In the genomic region with DNA sequence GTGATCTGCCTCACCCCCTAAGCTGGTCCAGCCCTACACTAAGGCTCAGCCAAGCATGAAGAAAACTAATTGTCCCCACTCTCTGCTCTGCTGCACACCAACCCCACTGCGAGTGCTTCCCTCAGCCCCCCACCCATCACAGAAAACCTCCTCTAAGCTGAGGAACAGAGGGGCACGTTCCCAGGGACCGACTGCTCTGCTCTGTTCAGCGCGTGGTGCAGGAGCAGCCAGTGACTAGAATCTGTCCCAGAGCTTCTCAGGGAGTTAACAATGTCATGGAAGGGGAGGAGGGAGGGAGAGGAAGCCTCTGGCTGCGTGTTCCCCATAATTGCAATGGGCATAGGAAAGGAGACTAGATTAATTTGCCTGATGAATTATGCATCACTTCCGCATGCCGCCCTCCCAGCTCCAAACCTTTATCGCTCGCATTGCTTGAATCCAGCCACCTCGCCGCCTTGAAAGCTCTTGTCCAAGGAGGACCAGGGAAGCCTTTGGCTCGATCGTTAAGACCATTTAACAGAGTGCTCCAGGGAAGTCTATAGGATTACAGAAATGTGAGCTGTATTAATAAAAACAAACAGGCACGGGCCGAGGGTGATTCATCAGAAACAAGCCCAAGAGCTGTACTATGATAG, we compare ENCODE assay signal across 8 mouse cellular contexts.
DNase-seq lines count a peak whose midpoint lies in the region; ATAC-seq and TF ChIP-seq lines count a peak whose summit lies in the region.

No protein-coding gene starts in this region.

- intact Hi-C loops in heart, postnatal 25 days (cut with DNase I), result no loop called here
- intact Hi-C loops in left cerebral cortex, postnatal 4 days (cut with DNase I), result no loop called here

- no peak for DNase-seq in heart, postnatal 25 days (ENCODE audit: low spot score)
- DNase-seq in brain, embryonic 14.5 days (ENCODE audit: low read depth), result peak; percentile 92
- DNase-seq in left cerebral cortex, postnatal 4 days, result peak; percentile 17
- no peak for DNase-seq in cerebellum, adult 9-11 months
- DNase-seq in thymus, postnatal 4 days, result no peak

- 0 out of 2 replicates have a peak, but pooled peaks have one; percentile 31 for ATAC-seq in heart, embryonic 11.5 days (replicated peaks; ENCODE audit: insufficient number of reproducible peaks, low FRiP score, low TSS enrichment)
- peak; percentile 93 for ATAC-seq in forebrain, embryonic 16.5 days
- ATAC-seq in neural tube, embryonic 12.5 days (ENCODE audit: low FRiP score, low read depth), result peak; percentile 89

- peak overlapping the region; percentile 67 for H3K4me2 ChIP-seq in heart, embryonic 11.5 days
- peak overlapping the region; percentile 62 for H3K4me2 ChIP-seq in forebrain, embryonic 16.5 days (ENCODE audit: low read length)
- H3K4me2 ChIP-seq in neural tube, embryonic 12.5 days (replicated peaks), result peak overlapping the region; percentile 67

- H3K9ac ChIP-seq in heart, embryonic 11.5 days (ENCODE audit: low read depth, low read length), result peak overlapping the region; percentile 1
- peak overlapping the region; percentile 37 for H3K9ac ChIP-seq in forebrain, embryonic 16.5 days (replicated peaks; ENCODE audit: low read depth, low read length)
- H3K9ac ChIP-seq in neural tube, embryonic 12.5 days, result peak overlapping the region; percentile 8; the same call in 1 of the 2 replicates

- H3K27ac ChIP-seq in heart, embryonic 11.5 days (ENCODE audit: low read depth, low read length), result no peak overlapping the region
- H3K27ac ChIP-seq in forebrain, embryonic 16.5 days (ENCODE audit: low read length), result no peak overlapping the region
- H3K27ac ChIP-seq in neural tube, embryonic 12.5 days, result peak overlapping the region; percentile 42; the same call in 1 of the 2 replicates

- H3K27me3 ChIP-seq in heart, embryonic 11.5 days (ENCODE audit: control insufficient read depth, insufficient read depth, low read length), result no peaks in the 10 kb centered on the region
- no peaks in the 10 kb centered on the region for H3K27me3 ChIP-seq in forebrain, embryonic 16.5 days (replicated peaks; ENCODE audit: control insufficient read depth, insufficient read depth, low read length)
- no peaks in the 10 kb centered on the region for H3K27me3 ChIP-seq in neural tube, embryonic 12.5 days (replicated peaks)

- 3% methylated on average over 16 of the region's 16 CpGs for WGBS in heart, embryonic 11.5 days (ENCODE audit: insufficient replicate concordance)
- 2% methylated on average over 16 of the region's 16 CpGs for WGBS in forebrain, embryonic 16.5 days
- 2% methylated on average over 16 of the region's 16 CpGs for WGBS in neural tube, embryonic 12.5 days

- no peaks in the 10 kb centered on the region for H3K4me1 ChIP-seq in heart, embryonic 11.5 days (ENCODE audit: control insufficient read depth, insufficient read depth, low read length)
- peaks cover 22% of the 10 kb centered on the region for H3K4me1 ChIP-seq in forebrain, embryonic 16.5 days (replicated peaks; ENCODE audit: control insufficient read depth, insufficient read depth, low read length)
- H3K4me1 ChIP-seq in neural tube, embryonic 12.5 days, result peaks cover 33% of the 10 kb centered on the region

- no peak for TF ChIP-seq POLR2A in brain, embryonic 14.5 days (IDR thresholded peaks at IDR 0.05; ENCODE audit: borderline replicate concordance, extremely low read depth, insufficient read depth, insufficient read length, poor library complexity, severe bottlenecking)

- no peak for TF ChIP-seq CTCF in brain, embryonic 14.5 days (IDR thresholded peaks at IDR 0.05; ENCODE audit: borderline replicate concordance, extremely low read depth, insufficient read depth, insufficient read length)

- no peaks in the 10 kb centered on the region for H3K9me3 ChIP-seq in heart, embryonic 11.5 days (replicated peaks; ENCODE audit: control insufficient read depth, low read length)
- no peaks in the 10 kb centered on the region for H3K9me3 ChIP-seq in forebrain, embryonic 16.5 days (ENCODE audit: control insufficient read depth, low read length)
- no peaks in the 10 kb centered on the region for H3K9me3 ChIP-seq in neural tube, embryonic 12.5 days

- no peaks in the 10 kb centered on the region for H3K36me3 ChIP-seq in heart, embryonic 11.5 days (ENCODE audit: control insufficient read depth, insufficient read depth, low read length)
- no peaks in the 10 kb centered on the region for H3K36me3 ChIP-seq in forebrain, embryonic 16.5 days (ENCODE audit: control insufficient read depth, insufficient read depth)
- H3K36me3 ChIP-seq in neural tube, embryonic 12.5 days, result no peaks in the 10 kb centered on the region

- peak overlapping the region; percentile 41 for H3K4me3 ChIP-seq in heart, embryonic 11.5 days (ENCODE audit: low read depth, low read length)
- H3K4me3 ChIP-seq in forebrain, embryonic 16.5 days (replicated peaks; ENCODE audit: low read length), result peak overlapping the region; percentile 40
- peak overlapping the region; percentile 15 for H3K4me3 ChIP-seq in neural tube, embryonic 12.5 days

Comparison
In these comparisons a context has a peak if more than half of its experiments do, and no peak if none do; other contexts are left out.
1. ATAC-seq: peak in every context shown above with its lines; median percentile 93 in forebrain, embryonic 16.5 days; 89 in neural tube, embryonic 12.5 days; 31 in heart, embryonic 11.5 days.
2. DNase-seq: peak in brain, embryonic 14.5 days (single experiment) and left cerebral cortex, postnatal 4 days (single experiment); none in heart, postnatal 25 days (single experiment), cerebellum, adult 9-11 months (single experiment) and thymus, postnatal 4 days (single experiment).
3. Peak in every context shown above with its lines, with median percentiles within 50 percentile points of each other: H3K4me2 ChIP-seq, H3K4me3 ChIP-seq and H3K9ac ChIP-seq.